Mouse (Mus musculus) hindlimb bud, embryonic 11.5 days (tissue): ENCODE measurements around the gene Map1lc3a.

ENCODE experiments used
- DNase-seq: peaks from one replicate; pipeline ENCODE4 v3.0.0-alpha.2; 2012; ENCODE audit warnings: low read depth, low spot score; ENCODE audit errors: extremely low spot score

The Map1lc3a gene

DNA sequence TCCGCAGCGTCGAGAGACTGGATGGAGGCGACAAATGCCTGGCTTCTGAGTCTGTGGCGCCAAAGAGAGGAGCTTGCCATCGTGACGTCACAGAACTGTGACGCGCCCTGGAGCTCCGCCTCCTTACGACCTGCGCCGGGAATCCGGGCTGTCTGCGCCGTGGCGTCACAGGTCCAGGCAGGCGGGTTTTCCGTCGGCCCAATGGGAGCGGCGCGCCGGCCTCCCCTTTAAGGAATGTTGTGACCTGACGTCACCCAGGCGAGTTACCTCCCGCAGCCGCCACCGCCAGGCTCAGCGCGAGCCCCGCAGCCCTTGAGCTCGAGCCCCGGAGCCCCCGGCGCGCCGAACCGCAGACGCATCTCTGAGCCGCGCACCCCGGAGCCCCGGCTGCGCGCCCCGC, at the start of gene Map1lc3a:
TSS of gene Map1lc3a (plus strand) at position 103 of the 400 bp plus-strand sequence.
- DNase-seq: peak; percentile 97

DNA sequence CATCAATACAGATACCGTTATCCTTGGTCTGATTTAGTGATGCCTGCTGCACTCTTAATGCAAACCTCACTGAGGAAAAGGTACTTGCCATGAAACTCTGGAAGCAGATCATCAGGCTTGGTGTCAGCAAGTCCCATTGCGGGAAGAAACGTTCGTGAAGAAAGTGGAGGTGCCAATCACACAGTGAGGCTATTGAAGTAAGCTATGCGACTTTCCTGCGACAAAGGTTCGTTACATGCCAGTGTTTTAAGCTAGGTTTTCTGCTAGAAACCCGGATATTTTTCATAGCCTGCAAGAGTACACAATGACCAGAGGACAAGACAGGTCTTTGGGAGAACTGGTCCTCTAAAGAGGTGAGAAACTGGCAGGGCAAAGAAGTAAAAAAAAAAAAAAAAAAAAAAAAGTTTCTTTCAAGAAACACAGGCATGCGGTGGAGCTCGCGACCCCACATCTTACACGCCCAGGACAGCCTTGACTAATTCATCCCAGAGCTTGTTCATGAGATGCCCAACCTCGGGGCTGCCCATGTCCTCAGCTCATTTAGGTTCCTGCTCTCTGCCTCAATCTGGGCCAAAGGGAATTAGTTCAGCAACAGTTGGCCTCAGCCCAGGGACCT, 40.2 kb upstream of the Map1lc3a start:
- no peak for DNase-seq

DNA sequence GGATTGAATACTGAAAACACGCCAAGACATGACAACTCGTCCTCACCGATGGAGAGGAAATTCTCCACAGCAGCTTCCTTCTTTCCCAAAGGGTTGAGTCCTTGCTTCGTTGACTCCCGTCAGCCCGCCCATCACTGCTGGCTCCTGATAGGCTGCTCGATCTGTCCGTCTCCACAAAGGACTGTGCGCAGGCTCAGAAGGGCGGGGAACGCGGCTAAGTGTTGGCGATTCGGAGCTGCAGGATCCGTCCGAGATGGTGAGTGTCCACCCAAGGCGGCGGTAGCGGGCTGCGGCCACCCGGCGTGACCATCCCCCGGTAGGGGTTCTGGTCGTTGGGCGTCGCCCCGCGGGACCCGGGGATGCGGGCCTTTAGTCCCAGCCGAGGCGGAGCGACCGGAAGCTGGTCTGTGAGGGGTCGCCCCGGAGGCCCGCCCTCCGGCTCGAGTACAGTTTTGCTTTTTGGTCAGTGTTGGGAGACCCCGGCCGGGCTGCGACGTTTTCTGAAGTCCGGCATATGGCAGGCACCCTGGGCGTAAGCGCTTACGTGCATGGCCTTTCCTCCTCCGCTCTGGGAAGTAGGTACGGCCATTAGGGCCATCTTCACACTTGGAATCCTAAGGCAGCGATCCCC, 39.6 kb upstream of the Map1lc3a start, which contains the start of gene Dynlrb1:
TSS of gene Dynlrb1 (plus strand) at position 172 of the 631 bp plus-strand sequence.
- DNase-seq: peak; percentile 95

DNA sequence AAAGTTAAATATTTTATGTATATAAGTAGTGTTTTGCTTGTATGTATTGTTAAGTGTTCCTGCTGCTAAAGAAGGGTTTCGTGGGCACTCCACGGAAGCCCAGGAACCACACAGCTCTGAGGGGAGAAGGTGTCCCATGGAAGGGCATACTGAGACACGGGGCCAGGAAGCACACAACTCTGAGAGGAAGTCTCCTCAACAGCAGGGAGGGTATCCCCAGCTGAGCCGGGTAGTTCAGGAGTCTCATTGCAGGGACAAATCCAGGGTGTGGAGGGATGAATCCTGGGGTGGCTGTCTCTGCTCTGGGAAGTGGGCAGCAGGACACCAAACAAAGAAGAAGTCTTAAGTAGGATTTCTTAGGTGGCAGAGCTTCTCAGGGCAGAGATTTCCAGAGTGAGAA, 38.8 kb upstream of the Map1lc3a start:
- DNase-seq: no peak

DNA sequence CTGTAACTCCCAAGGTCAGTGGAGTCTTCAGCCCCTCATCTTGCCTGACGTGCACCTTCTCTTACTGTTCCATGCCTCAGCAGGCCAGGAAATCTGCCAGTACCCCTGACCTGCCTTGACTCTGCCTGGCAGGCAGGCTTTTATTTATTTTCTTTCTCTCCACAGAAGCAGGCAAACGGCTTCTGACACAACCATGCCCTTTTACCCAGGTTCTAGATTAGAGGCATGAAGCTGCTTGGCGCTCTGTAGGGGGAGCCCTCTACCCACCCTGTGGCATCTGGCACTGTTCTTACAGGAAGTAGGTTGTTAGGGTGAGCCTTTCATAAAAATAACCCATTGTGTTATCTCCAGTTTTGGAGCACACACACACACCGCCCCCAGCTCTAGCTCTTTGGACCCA, 35.2 kb upstream of the Map1lc3a start:
- no peak for DNase-seq

DNA sequence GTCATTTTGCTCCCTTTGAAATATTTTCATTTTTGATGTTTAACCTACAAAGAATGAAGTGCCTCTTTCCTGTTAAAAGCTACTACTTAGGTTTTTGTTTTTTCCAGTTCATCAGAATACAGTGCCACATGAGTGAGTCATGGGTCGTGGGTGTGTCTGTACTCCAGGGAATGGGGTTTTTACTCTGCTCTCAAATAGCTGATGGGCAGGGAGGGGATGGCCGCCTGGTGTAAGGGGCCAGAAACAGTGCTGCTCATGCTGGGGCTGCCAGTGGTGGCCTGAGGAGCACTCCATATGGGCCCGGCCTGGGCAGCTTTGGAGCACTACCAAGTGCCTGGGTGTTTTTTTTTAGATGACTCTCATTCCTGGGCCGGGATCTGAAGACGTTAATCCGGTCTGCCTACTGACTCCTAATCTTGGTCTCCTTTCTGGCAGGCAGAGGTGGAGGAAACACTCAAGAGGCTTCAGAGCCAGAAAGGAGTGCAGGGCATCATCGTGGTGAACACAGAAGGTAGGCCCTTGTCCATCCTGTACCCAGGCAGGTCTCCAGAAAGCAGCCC, 33.7 kb upstream of the Map1lc3a start:
- DNase-seq: no peak

DNA sequence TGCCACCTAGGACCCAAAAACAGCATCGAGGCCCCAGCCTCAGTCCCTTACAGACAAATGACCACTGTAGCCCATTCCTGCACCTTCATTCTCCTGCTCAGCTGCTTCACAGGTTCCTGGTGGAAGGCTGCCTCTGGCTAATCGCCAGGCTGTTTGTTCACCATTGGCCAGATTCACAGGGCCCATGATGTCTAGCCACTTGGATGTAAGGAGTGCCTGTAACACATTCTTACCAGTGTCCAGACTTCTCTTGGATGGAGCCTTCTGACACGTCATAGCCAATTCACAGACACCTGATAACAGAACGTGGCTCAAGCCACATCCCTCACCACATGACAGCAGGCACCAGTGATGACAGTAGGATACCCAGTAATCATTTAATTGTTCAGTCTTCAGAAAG, 29.9 kb upstream of the Map1lc3a start:
- no peak for DNase-seq

DNA sequence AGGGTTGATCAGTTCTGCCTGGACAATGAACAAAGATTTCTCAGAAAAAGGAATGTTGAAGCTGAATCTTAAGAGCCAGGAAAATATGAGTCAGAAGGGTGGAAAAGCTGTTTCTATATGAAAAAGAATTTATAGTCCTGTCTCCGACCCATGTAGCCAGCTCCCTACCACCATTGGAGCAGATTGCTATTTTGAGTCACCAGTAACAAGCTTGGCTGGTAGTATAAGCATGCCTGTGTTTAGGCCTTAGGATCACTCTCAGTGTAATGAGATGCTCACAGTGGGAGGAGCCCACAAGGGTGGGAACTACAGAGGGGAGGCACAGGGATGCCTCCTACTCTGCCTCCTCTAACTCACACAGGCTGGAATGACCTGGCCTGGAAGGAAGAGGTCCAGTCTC, 27.9 kb upstream of the Map1lc3a start:
- DNase-seq: no peak

DNA sequence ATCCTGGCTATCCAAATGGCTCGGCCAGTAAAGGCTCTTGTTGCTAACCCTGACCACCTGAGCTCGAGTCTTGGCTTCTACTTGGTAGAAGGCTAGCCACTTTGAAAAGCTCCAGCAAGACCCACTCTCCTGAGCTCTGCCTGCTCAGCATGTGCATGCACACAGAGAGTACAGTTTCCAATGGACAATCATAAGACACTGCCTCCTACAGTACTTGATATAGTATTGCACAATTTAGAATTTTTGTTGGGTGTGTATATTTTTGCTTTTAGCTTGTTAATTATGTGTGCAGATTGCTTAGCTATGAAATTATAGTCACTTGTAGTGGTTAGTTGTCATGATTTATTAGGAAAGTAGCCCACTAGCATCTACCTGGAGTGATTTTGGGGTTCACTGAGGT, 27.4 kb upstream of the Map1lc3a start:
- no peak for DNase-seq

DNA sequence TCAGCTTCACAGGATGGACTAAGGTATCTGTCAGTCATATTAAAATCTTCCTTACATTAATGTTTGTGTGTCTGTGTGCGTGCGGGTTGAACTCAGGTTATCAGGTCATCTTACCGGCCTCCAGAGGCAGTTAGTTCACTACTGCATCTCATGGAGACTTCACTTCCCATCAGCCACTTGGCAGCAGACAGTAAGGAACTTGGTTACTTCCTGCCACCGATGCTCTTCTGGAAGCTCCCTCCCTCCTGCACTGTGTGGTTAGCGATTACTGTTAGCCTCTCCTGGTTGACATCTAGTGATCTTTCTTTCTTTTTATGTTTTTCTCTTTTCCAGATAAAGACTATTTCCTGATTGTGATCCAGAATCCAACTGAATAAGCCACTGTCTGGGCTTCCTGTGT, 26.5 kb upstream of the Map1lc3a start:
- DNase-seq: no peak

DNA sequence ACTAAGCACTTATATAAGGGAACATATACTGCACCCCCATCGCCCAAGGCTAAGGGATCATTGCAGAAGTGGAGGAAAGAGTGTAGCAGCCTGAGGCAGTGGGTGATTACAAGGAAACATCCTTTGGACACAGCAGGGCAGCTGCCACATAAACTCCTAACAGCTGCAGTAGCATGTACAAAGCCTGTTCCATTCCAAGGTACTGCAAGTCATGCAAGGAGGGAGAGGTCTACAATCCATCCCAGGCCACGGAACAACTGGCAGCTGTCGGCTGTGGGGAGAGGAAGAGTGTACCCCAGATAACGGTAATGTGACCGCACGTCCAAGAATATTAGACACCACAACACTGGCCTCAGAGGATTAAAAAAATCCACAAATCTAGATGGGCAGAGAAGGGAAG, 10.6 kb upstream of the Map1lc3a start:
- no peak for DNase-seq

DNA sequence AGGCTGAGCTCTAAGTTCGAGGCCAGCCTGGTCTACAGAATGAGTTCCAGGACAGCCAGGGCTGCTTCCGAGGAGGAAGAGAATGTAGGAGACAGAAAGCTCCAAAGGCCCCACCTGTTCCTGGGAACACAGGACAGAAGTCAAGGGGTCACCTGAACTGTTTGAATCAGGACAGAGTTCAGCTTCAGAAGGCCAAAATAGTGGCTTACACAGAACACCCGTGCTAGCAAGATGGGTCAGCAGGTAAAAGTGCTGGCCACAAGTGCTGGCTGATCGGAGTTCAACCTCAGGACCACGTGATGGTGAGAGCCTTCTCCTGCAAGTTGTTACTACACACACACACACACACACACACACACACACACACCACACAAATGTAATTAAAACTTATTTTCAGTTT, 9.2 kb upstream of the Map1lc3a start:
- no peak for DNase-seq

DNA sequence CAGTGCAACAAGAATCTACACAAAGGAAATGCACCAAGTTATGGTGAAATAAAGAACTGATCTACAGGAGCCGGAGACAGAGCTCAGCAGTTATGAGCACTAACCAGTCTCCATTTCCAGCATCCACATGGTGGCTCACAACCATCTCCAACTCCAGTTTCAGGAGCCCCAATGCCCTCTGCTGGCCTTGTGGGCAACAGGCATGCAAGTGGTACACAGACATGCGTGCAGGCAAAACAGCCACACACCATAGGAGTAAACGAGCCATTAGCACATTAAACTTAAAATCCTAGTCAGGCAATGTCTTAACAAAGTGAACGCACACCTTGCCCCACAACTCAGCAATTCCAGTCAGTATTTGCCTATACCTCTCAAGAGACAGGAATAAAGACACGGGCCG, 4.1 kb upstream of the Map1lc3a start:
- no peak for DNase-seq

DNA sequence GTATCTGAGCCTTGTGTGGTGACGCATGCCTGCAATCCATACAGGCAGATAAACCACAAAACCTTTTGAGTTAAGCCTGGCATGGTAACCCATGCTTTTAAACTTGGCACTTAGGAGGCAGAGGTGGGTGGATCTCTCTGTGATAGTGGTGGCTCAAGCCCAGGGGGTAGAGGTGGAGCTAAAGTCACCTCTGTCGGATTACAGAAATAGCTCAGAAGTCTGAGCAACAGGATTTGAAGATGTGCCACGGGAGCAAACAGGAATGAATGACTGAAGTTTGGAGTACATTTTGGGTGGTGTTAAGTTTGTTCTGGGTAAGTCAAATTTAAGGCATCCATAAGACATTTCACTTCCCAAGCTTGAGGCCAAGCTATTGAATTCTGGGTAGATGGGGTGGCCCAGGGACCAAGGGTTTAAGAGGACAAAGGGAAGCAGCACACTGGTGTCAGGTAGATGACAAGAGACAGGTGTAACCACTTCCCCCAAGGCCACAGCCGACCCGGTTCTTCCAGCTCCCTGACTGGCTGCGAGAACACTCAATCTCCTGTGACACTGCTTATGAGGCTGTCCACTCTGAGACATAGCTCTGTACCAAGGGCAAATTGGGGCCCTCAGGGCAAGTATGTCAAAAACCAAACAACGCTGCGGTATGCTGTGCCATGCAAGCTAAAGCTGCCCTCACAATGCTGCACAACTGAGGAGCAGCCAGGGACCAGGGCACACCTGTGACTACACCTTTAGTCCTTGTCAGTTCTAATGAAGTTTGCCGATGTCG, 3.5 kb upstream of the Map1lc3a start:
- no peak for DNase-seq

DNA sequence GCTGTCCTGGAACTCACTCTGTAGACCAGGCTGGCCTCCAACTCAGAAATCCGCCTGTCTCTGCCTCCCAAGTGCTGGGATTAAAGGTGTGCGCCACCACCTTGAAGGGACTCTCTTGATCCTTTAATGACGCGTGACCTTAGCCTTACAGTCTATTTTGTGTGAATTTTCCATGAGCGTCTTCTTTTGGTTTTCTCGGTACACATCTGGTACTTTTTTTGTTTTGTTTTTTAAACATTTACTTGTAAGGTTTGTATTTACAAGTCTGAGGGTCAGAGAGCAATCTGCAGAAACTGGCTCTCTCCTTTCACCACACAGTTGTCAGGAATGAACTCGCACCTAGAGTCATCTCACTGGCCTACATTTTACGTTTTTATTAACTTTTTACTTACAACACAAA, 2.5 kb upstream of the Map1lc3a start:
- DNase-seq: no peak

DNA sequence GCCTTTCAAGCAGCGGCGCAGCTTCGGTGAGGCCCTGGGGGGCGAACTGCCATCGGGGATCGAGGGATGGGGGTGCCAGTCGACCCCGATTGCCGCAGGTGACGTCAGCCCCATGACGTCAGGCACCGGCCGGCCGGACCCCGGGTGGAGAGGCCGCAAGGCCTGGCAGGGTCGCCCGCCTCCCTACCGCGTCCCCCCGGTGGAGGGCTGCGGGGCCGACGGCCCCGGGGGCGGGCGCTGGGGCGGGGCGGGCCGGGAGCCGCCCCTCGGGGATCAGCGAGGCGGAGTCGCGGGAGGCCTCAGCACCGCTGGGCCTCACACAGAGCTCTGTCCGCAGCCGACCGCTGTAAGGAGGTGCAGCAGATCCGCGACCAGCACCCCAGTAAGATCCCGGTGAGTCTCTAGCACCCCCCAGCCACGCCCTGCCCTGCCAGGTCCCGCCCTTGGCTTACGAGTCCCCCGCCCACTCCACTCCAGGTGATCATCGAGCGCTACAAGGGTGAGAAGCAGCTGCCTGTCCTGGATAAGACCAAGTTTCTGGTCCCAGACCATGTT, 601 bp downstream of the Map1lc3a start:
- peak; percentile 6 for DNase-seq

DNA sequence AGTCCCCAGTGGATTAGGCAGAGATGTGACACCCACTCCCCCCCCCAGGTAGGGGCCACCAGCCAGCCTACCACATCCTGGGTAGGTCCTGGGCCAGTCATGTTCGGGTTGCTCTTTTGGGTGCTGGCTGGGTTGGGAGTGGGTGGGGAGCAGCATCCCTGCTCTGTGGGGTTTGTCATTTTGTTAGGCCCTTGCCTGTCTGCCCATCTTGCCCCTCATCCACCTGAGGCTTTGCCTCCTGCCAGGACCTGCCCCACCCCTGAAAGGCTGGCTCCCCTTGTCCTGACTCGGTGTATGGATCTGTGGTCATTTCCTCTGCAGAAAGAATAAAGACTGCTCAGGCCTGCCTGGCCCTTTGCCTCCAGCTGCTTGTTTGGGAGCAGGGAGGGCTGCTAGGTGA, 1.6 kb downstream of the Map1lc3a start:
- no peak for DNase-seq

DNA sequence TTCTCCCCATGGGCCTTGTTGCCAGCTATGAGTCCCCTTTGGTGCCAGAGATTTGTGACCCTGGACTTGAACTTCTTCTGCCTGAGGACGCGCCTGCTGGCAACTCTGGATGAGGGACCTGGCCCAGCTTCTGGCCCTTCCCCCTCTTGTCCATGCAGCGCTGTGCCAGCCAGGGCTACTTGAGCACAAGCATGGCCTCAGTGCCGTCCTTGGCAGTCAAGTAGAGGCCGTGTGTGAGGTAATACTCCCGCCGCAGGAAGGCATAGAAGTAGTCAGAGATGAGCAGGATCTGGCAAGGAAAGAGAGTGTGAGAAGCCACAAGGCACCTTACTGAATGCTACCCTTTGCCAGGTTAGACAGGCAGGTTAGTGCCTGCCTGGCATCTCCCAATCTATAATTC, 2.3 kb downstream of the Map1lc3a start:
- DNase-seq: no peak

DNA sequence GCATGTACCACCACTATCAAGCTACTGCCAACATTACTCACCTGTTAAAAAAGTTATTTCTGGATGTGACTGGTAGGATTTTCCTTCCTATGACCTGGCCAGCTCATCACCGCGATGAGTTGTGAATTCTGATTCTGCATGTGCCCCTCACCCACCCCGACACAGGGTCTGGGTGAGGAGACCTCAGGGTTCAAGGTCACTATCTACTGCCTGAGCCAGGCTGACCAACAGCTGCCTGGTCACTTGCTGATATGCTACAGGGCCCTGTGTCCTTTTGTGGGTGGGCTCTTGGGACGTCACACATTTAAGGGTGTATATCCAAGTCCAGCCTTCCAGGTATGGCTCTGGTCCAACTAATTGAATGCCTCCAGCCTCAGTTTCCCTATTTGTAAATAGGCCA, 3.1 kb downstream of the Map1lc3a start:
- DNase-seq: no peak

DNA sequence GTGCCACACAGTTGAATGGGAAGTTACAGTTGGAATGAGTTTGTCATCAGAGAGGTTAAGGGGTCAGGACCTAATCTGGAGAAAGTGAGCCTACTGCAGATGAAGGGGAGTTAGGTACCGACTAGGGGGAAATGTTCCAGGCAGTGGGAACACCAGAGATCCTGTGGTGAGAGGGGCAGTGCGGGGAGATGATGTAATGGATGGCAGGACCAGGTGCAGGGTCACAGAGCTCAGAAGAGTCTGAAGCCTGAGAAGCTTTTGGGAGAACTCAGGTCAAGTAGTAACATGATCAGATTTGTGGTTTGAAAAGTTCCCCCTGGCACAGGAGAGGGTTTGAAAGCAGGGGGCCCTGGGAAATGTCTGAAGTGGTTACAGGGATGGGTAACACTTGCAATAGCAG, 4.0 kb downstream of the Map1lc3a start:
- no peak for DNase-seq

DNA sequence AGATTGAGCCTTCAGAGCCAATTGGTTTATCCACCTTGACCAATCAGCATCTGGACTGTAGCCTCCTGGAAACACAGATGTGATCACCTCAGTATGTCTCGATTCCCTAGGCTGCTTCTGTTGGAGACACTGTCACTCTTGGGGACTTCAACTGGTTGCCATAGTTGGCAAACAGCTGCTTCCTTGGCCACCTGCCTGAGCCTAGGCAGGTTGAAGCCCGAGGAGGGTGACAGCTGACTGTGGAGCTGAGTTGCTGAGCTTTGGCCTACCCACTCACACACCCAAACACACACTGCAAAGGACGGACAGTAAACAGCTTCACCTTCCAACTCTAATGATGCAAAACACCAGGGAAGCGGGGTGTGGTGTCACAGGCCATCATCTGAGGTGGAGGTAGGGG, 7.7 kb downstream of the Map1lc3a start:
- no peak for DNase-seq

DNA sequence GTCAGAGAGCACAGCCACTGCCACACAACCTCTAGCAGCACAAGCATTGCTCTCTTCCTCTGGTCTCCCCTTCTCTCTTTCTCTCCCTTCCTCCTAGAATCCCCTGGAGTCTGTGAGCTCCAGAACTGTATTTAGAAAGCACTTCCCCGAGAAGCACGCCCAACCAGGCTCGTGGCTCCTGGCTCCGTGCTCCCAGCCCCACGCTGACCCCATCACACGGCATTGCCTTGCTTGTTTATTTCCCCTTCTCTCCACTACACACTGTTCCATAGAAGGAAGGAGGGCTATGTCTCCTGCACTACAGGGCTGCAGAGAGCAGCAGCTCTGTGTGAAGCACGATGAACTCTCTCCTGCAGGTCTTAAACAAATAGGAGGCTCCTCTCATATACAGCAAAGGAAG, 8.6 kb downstream of the Map1lc3a start:
- no peak for DNase-seq
